Mouse (Mus musculus) hindbrain, embryonic 14.5 days (tissue): ENCODE measurements around the gene Il17ra. TPM values are rescaled to one million over a fixed set of nuclear protein-coding genes. Genes with fewer than 3 reads are reported as not detected.

Source experiments
- ATAC-seq: fragments of 200-750 bp; cut with Nextera tagmentation; 2 replicates; pipeline ENCODE4 v1.8.0; 2017; ENCODE audit warnings: moderate number of reproducible peaks, mild to moderate bottlenecking, moderate TSS enrichment, moderate library complexity; ENCODE audit not compliant: low FRiP score
- DNase-seq: peaks from one replicate; pipeline ENCODE4 v3.0.0-alpha.2; 2015; ENCODE audit warnings: low spot score
- H3K27ac ChIP-seq: fragments of 300-500 bp; sonication (generic); 2 replicates; pipeline ENCODE4 v1.5.1; 2014; ENCODE audit warnings: mild to moderate bottlenecking, moderate library complexity
- H3K27me3 ChIP-seq: fragments of 300-500 bp; sonication (generic); 2 replicates; pipeline ENCODE4 v1.6.1; 2014; ENCODE audit warnings: mild to moderate bottlenecking, low read length, mixed read lengths; ENCODE audit not compliant: control insufficient read depth, insufficient read depth
- H3K36me3 ChIP-seq: fragments of 300-500 bp; sonication (generic); replicated peaks from 2 replicates; pipeline ENCODE4 v1.6.1; 2014; ENCODE audit not compliant: control insufficient read depth, insufficient read depth
- H3K4me1 ChIP-seq: fragments of 300-500 bp; sonication (generic); replicated peaks from 2 replicates; pipeline ENCODE4 v1.6.1; 2014; ENCODE audit warnings: antibody characterized with exemption, low read length, mixed read lengths; ENCODE audit not compliant: control insufficient read depth, insufficient read depth
- H3K4me2 ChIP-seq: fragments of 300-500 bp; sonication (generic); replicated peaks from 2 replicates; pipeline ENCODE4 v1.6.1; 2014; ENCODE audit warnings: mild to moderate bottlenecking, moderate library complexity
- H3K4me3 ChIP-seq: fragments of 300-500 bp; sonication (generic); replicated peaks from 2 replicates; pipeline ENCODE4 v1.5.1; 2014; ENCODE audit warnings: mild to moderate bottlenecking, low read length
- H3K9ac ChIP-seq: fragments of 300-500 bp; sonication (generic); 2 replicates; pipeline ENCODE4 v1.6.1; 2014
- H3K9me3 ChIP-seq: fragments of 300-500 bp; sonication (generic); 2 replicates; pipeline ENCODE4 v1.6.1; 2016; ENCODE audit warnings: low read length; ENCODE audit not compliant: control insufficient read depth
- whole genome bisulfite sequencing: fragments of 180-500 bp; shearing (Covaris S2); extraction: QIAGEN DNeasy Blood & Tissue Kit; methylation state at CpG from one replicate; pipeline ENCODE4 v1.1.7; 2014; 5-methylcytosine and 5-hydroxymethylcytosine counted together
- polyA plus RNA-seq: library from polyadenylated mRNA; unstranded; fragments of >200 nt; fragmentation: Nextera tagmentation; extraction: Ambion mirVana; gene quantifications from 2 replicates; pipeline ENCODE4 v1.2.1, GENCODE M21; 2014

Il17ra gene
- polyA plus RNA-seq, 1 experiment from 2014 or later: 3.6 TPM

GRCm38 (mm10) chr6:120491862-120492498 lies 28.9 kb downstream of the Il17ra start:
- H3K4me1 ChIP-seq: peaks cover 43% of the 10 kb centered on the region
- no peak overlapping the region for H3K27ac ChIP-seq
- no peak for DNase-seq
- H3K36me3 ChIP-seq: no peaks in the 10 kb centered on the region
- H3K9ac ChIP-seq: peak overlapping the region; percentile 85
- H3K9me3 ChIP-seq: no peaks in the 10 kb centered on the region
- no peaks in the 10 kb centered on the region for H3K27me3 ChIP-seq
- WGBS: 10% methylated on average over 22 of the region's 22 CpGs
- peak overlapping the region; percentile 70 for H3K4me2 ChIP-seq
- no peak for ATAC-seq
- peak overlapping the region; percentile 81 for H3K4me3 ChIP-seq

- H3K4me2 ChIP-seq: peak overlapping the region; percentile 70
- WGBS: under 1% methylated on average over 90 of the region's 95 CpGs
- peak; percentile 17 for ATAC-seq
- no peaks in the 10 kb centered on the region for H3K9me3 ChIP-seq
- H3K4me1 ChIP-seq: peaks cover 43% of the 10 kb centered on the region
- no peaks in the 10 kb centered on the region for H3K27me3 ChIP-seq
- peak; percentile 29 for DNase-seq
- H3K27ac ChIP-seq: peak overlapping the region; percentile 96
- peak overlapping the region; percentile 81 for H3K4me3 ChIP-seq
- H3K36me3 ChIP-seq: no peaks in the 10 kb centered on the region
- H3K9ac ChIP-seq: peak overlapping the region; percentile 85
These were observed 29.7 kb downstream of the Il17ra start for GRCm38 (mm10) chr6:120492499-120493373.

- H3K4me2 ChIP-seq: peak within 1 kb of the TSS; percentile 70
- H3K27me3 ChIP-seq: no peaks in the 10 kb centered on the region
- ATAC-seq (peak; percentile 87), DNase-seq (peak; percentile 82)
- peak within 1 kb of the TSS; percentile 85 for H3K9ac ChIP-seq
- no peaks in the 10 kb centered on the region for H3K9me3 ChIP-seq
- peak within 1 kb of the TSS; percentile 96 for H3K27ac ChIP-seq
- H3K4me1 ChIP-seq: peaks cover 43% of the 10 kb centered on the region
- H3K36me3 ChIP-seq: no peaks in the 10 kb centered on the region
- H3K4me3 ChIP-seq: peak within 1 kb of the TSS; percentile 81
- WGBS: under 1% methylated on average over 62 of the region's 84 CpGs
These were observed 30.5 kb downstream of the Il17ra start, which contains the start of gene Tmem121b for GRCm38 (mm10) chr6:120493374-120494181. Gene Tmem121b (minus strand): TSS chr6:120493807.

- Histone ChIP-seq H3K9me3 (no peaks in the 10 kb centered on the region), H3K27ac (no peak overlapping the region), H3K4me1 (peaks cover 21% of the 10 kb centered on the region), H3K9ac (no peak overlapping the region), H3K27me3 (no peaks in the 10 kb centered on the region), H3K4me2 (no peak overlapping the region), H3K4me3 (no peak overlapping the region), H3K36me3 (no peaks in the 10 kb centered on the region)
- DNase-seq (peak; percentile 37), ATAC-seq (no peak)
- 29% methylated on average over 3 of the region's 3 CpGs for WGBS
These were observed 33.5 kb downstream of the Il17ra start for GRCm38 (mm10) chr6:120496544-120496943.

GRCm38 (mm10) chr6:120504051-120504450 lies 41.0 kb downstream of the Il17ra start:
- H3K9me3 ChIP-seq: no peaks in the 10 kb centered on the region
- no peak overlapping the region for H3K27ac ChIP-seq
- 82% methylated on average over 3 of the region's 3 CpGs for WGBS
- no peak for ATAC-seq
- no peak for DNase-seq
- H3K4me1 ChIP-seq: no peaks in the 10 kb centered on the region
- H3K4me2 ChIP-seq: no peak overlapping the region
- H3K4me3 ChIP-seq: no peak overlapping the region
- no peak overlapping the region for H3K9ac ChIP-seq
- H3K36me3 ChIP-seq: 0 out of 2 replicates have a peak, but pooled peaks cover 12% of the 10 kb centered on the region
- no peaks in the 10 kb centered on the region for H3K27me3 ChIP-seq

- ATAC-seq (no peak), DNase-seq (no peak)
- 51% methylated on average over 4 of the region's 4 CpGs for WGBS
- Histone ChIP-seq H3K4me3 (no peak overlapping the region), H3K36me3 (peaks cover 25% of the 10 kb centered on the region), H3K4me2 (no peak overlapping the region), H3K4me1 (no peaks in the 10 kb centered on the region), H3K9me3 (no peaks in the 10 kb centered on the region), H3K9ac (no peak overlapping the region), H3K27ac (no peak overlapping the region), H3K27me3 (no peaks in the 10 kb centered on the region)
These were observed 42.5 kb downstream of the Il17ra start for GRCm38 (mm10) chr6:120505531-120505930.

GRCm38 (mm10) chr6:120508645-120509044 lies 45.6 kb downstream of the Il17ra start:
- Histone ChIP-seq H3K9me3 (no peaks in the 10 kb centered on the region), H3K27me3 (no peaks in the 10 kb centered on the region), H3K36me3 (peaks cover 42% of the 10 kb centered on the region), H3K4me2 (no peak overlapping the region), H3K9ac (no peak overlapping the region), H3K4me1 (no peaks in the 10 kb centered on the region), H3K4me3 (no peak overlapping the region), H3K27ac (no peak overlapping the region)
- DNase-seq: no peak
- ATAC-seq: no peak
- 95% methylated on average over 4 of the region's 4 CpGs for WGBS

GRCm38 (mm10) chr6:120509975-120510374 lies 46.9 kb downstream of the Il17ra start:
- Histone ChIP-seq H3K9me3 (no peaks in the 10 kb centered on the region), H3K4me1 (no peaks in the 10 kb centered on the region), H3K4me3 (no peak overlapping the region), H3K27ac (no peak overlapping the region), H3K4me2 (no peak overlapping the region), H3K9ac (no peak overlapping the region; the same call in 1 of the 2 replicates), H3K27me3 (no peaks in the 10 kb centered on the region), H3K36me3 (peaks cover 55% of the 10 kb centered on the region)
- DNase-seq (no peak), ATAC-seq (no peak)
- WGBS: 85% methylated on average over 7 of the region's 7 CpGs

GRCm38 (mm10) chr6:120510425-120510824 lies 47.4 kb downstream of the Il17ra start:
- H3K9ac ChIP-seq: no peak overlapping the region; the same call in 1 of the 2 replicates
- no peaks in the 10 kb centered on the region for H3K9me3 ChIP-seq
- ATAC-seq (no peak), DNase-seq (no peak)
- H3K4me2 ChIP-seq: no peak overlapping the region
- no peak overlapping the region for H3K4me3 ChIP-seq
- H3K36me3 ChIP-seq: peaks cover 55% of the 10 kb centered on the region
- 91% methylated on average over 8 of the region's 8 CpGs for WGBS
- no peaks in the 10 kb centered on the region for H3K27me3 ChIP-seq
- H3K4me1 ChIP-seq: no peaks in the 10 kb centered on the region
- H3K27ac ChIP-seq: no peak overlapping the region
